Mouse (Mus musculus) stomach, postnatal 0 days (tissue): ENCODE data around the gene C8a. TPM values are rescaled to one million over a fixed set of nuclear protein-coding genes. Genes with fewer than 3 reads are reported as not detected.

Source experiments
- ATAC-seq: fragments of 200-750 bp; cut with Nextera tagmentation; 2 replicates; pipeline ENCODE4 v1.8.0; 2017; ENCODE audit not compliant: low FRiP score, low TSS enrichment
- DNase-seq: peaks from one replicate; pipeline ENCODE4 v3.0.0-alpha.2; 2016; ENCODE audit warnings: low spot score
- H3K27ac ChIP-seq: fragments of 300-500 bp; sonication (generic); replicated peaks from 2 replicates; pipeline ENCODE4 v1.5.1; 2014; ENCODE audit warnings: mild to moderate bottlenecking, control low read depth
- H3K27me3 ChIP-seq: fragments of 300-500 bp; sonication (generic); 2 replicates; pipeline ENCODE4 v1.6.1; 2014; ENCODE audit warnings: low read length; ENCODE audit not compliant: control insufficient read depth, insufficient read depth
- H3K36me3 ChIP-seq: fragments of 300-500 bp; sonication (generic); 2 replicates; pipeline ENCODE4 v1.6.1; 2014; ENCODE audit warnings: low read length, mixed read lengths; ENCODE audit not compliant: control insufficient read depth, insufficient read depth
- H3K4me1 ChIP-seq: fragments of 300-500 bp; sonication (generic); replicated peaks from 2 replicates; pipeline ENCODE4 v1.6.1; 2014; ENCODE audit warnings: antibody characterized with exemption; ENCODE audit not compliant: control insufficient read depth, insufficient read depth
- H3K4me2 ChIP-seq: fragments of 300-500 bp; sonication (generic); replicated peaks from 2 replicates; pipeline ENCODE4 v1.6.1; 2014; ENCODE audit warnings: low read depth, mild to moderate bottlenecking, control low read depth, moderate library complexity
- H3K4me3 ChIP-seq: fragments of 300-500 bp; sonication (generic); 2 replicates; pipeline ENCODE4 v1.5.1; 2014; ENCODE audit warnings: low read depth, low read length, control low read depth
- H3K9ac ChIP-seq: fragments of 300-500 bp; sonication (generic); 2 replicates; pipeline ENCODE4 v1.6.1; 2014; ENCODE audit warnings: mild to moderate bottlenecking, low read length, control low read depth, mixed read lengths
- H3K9me3 ChIP-seq: fragments of 300-500 bp; sonication (generic); 2 replicates; pipeline ENCODE4 v1.6.1; 2016; ENCODE audit warnings: low read length; ENCODE audit not compliant: control insufficient read depth
- CTCF ChIP-seq: IDR thresholded peaks from 2 replicates; pipeline ENCODE4 v1.5.1; 2016; ENCODE audit warnings: antibody characterized with exemption, low read depth, mild to moderate bottlenecking, moderate library complexity
- EP300 ChIP-seq: optimal IDR thresholded peaks from 2 replicates; pipeline ENCODE3; 2016; ENCODE audit warnings: antibody characterized with exemption
- WGBS: fragments of 180-500 bp; shearing (Covaris S2); extraction: QIAGEN DNeasy Blood & Tissue Kit; methylation state at CpG from one replicate; pipeline ENCODE4 v1.1.7; 2014; 5-methylcytosine and 5-hydroxymethylcytosine counted together
- polyA plus RNA-seq: library from polyadenylated mRNA; unstranded; fragments of >200 nt; fragmentation: Nextera tagmentation; extraction: Ambion mirVana; gene quantifications from 2 replicates; pipeline ENCODE4 v1.2.1, GENCODE M21; 2015

C8a gene
- polyA plus RNA-seq, 1 experiment from 2014 or later = not detected

- no peaks in the 10 kb centered on the region for H3K36me3 ChIP-seq
- ATAC-seq (no peak), DNase-seq (no peak)
- H3K27me3 ChIP-seq = no peaks in the 10 kb centered on the region
- H3K9me3 ChIP-seq = no peaks in the 10 kb centered on the region
- H3K4me2 ChIP-seq = no peak overlapping the region
- H3K4me3 ChIP-seq = no peak overlapping the region
- H3K27ac ChIP-seq = no peak overlapping the region
- no peak overlapping the region for H3K9ac ChIP-seq
- no peaks in the 10 kb centered on the region for H3K4me1 ChIP-seq
- no peak for TF ChIP-seq EP300
- no peak for TF ChIP-seq CTCF
- 58% methylated on average over 4 of the region's 4 CpGs for WGBS
These were observed 84.1 kb downstream of the C8a start for GRCm38 (mm10) chr4:104792111-104792510.

- H3K9ac ChIP-seq = no peak overlapping the region
- no peak overlapping the region for H3K27ac ChIP-seq
- no peaks in the 10 kb centered on the region for H3K4me1 ChIP-seq
- no peak overlapping the region for H3K4me2 ChIP-seq
- WGBS = 76% methylated on average over 4 of the region's 4 CpGs
- TF ChIP-seq CTCF (no peak), EP300 (no peak)
- no peak for DNase-seq
- H3K4me3 ChIP-seq = no peak overlapping the region
- H3K36me3 ChIP-seq = no peaks in the 10 kb centered on the region
- H3K27me3 ChIP-seq = no peaks in the 10 kb centered on the region
- no peaks in the 10 kb centered on the region for H3K9me3 ChIP-seq
- ATAC-seq = no peak
These were observed 93.9 kb downstream of the C8a start for GRCm38 (mm10) chr4:104782346-104782745.

GRCm38 (mm10) chr4:104781441-104781840 is 94.8 kb downstream of the C8a start:
- H3K4me3 ChIP-seq = no peak overlapping the region
- no peaks in the 10 kb centered on the region for H3K27me3 ChIP-seq
- H3K4me1 ChIP-seq = no peaks in the 10 kb centered on the region
- no peak overlapping the region for H3K4me2 ChIP-seq
- no peaks in the 10 kb centered on the region for H3K9me3 ChIP-seq
- no peak for ATAC-seq
- no peak for TF ChIP-seq CTCF
- no peak for TF ChIP-seq EP300
- no peak overlapping the region for H3K27ac ChIP-seq
- H3K9ac ChIP-seq = no peak overlapping the region
- 87% methylated on average over 3 of the region's 3 CpGs for WGBS
- H3K36me3 ChIP-seq = no peaks in the 10 kb centered on the region
- no peak for DNase-seq

- Histone ChIP-seq H3K9ac (no peak overlapping the region), H3K4me3 (no peak overlapping the region), H3K4me2 (no peak overlapping the region), H3K36me3 (no peaks in the 10 kb centered on the region), H3K4me1 (no peaks in the 10 kb centered on the region), H3K9me3 (no peaks in the 10 kb centered on the region), H3K27me3 (no peaks in the 10 kb centered on the region), H3K27ac (no peak overlapping the region)
- ATAC-seq (no peak), DNase-seq (no peak)
- WGBS = 79% methylated on average over 5 of the region's 5 CpGs
- TF ChIP-seq CTCF (no peak), EP300 (no peak)
These were observed 96.7 kb downstream of the C8a start for GRCm38 (mm10) chr4:104779460-104779859.

GRCm38 (mm10) chr4:104775601-104776000 is 100.6 kb downstream of the C8a start:
- TF ChIP-seq EP300 (no peak), CTCF (no peak)
- no peaks in the 10 kb centered on the region for H3K9me3 ChIP-seq
- no peak overlapping the region for H3K4me3 ChIP-seq
- DNase-seq = no peak
- no peak overlapping the region for H3K4me2 ChIP-seq
- H3K27ac ChIP-seq = no peak overlapping the region
- H3K27me3 ChIP-seq = no peaks in the 10 kb centered on the region
- no peak for ATAC-seq
- H3K4me1 ChIP-seq = no peaks in the 10 kb centered on the region
- 76% methylated on average over 3 of the region's 3 CpGs for WGBS
- no peak overlapping the region for H3K9ac ChIP-seq
- H3K36me3 ChIP-seq = no peaks in the 10 kb centered on the region

GRCm38 (mm10) chr4:104770331-104770730 is 105.9 kb downstream of the C8a start:
- no peak for ATAC-seq
- Histone ChIP-seq H3K27me3 (no peaks in the 10 kb centered on the region), H3K27ac (no peak overlapping the region), H3K4me2 (no peak overlapping the region), H3K9me3 (no peaks in the 10 kb centered on the region), H3K4me3 (no peak overlapping the region), H3K4me1 (no peaks in the 10 kb centered on the region), H3K9ac (no peak overlapping the region), H3K36me3 (no peaks in the 10 kb centered on the region)
- 69% methylated on average over 4 of the region's 4 CpGs for WGBS
- no peak for DNase-seq
- TF ChIP-seq EP300 = no peak
- TF ChIP-seq CTCF = no peak
